Mouse (Mus musculus): ENCODE data around the gene Agmo. TPM values are rescaled to one million over a fixed set of nuclear protein-coding genes. Genes with fewer than 3 reads are reported as not detected.

Gene Agmo
- polyA plus RNA-seq, 1 experiment from 2014 or later = 5.5 TPM

- Histone ChIP-seq H3K9ac (ENCODE audit: low read depth, low read length) (no peak overlapping the region), H3K4me3 (ENCODE audit: low read depth, low read length) (no peak overlapping the region), H3K36me3 (ENCODE audit: control insufficient read depth, insufficient read depth, low read length) (no peaks in the 10 kb centered on the region), H3K9me3 (ENCODE audit: control insufficient read depth, low read length) (no peaks in the 10 kb centered on the region), H3K27me3 (replicated peaks; ENCODE audit: control insufficient read depth, insufficient read depth, low read length) (no peaks in the 10 kb centered on the region), H3K27ac (ENCODE audit: low read depth, low read length) (no peak overlapping the region), H3K4me2 (no peak overlapping the region), H3K4me1 (replicated peaks; ENCODE audit: control insufficient read depth, insufficient read depth, low read length) (no peaks in the 10 kb centered on the region)
- 46% methylated on average over 2 of the region's 2 CpGs for WGBS
- ATAC-seq (replicated peaks; ENCODE audit: low FRiP score) (no peak), DNase-seq (ENCODE audit: low spot score) (no peak)
Measured at GRCm38 (mm10) chr12:37449597-37449996, 208.2 kb downstream of the Agmo start.

DNA sequence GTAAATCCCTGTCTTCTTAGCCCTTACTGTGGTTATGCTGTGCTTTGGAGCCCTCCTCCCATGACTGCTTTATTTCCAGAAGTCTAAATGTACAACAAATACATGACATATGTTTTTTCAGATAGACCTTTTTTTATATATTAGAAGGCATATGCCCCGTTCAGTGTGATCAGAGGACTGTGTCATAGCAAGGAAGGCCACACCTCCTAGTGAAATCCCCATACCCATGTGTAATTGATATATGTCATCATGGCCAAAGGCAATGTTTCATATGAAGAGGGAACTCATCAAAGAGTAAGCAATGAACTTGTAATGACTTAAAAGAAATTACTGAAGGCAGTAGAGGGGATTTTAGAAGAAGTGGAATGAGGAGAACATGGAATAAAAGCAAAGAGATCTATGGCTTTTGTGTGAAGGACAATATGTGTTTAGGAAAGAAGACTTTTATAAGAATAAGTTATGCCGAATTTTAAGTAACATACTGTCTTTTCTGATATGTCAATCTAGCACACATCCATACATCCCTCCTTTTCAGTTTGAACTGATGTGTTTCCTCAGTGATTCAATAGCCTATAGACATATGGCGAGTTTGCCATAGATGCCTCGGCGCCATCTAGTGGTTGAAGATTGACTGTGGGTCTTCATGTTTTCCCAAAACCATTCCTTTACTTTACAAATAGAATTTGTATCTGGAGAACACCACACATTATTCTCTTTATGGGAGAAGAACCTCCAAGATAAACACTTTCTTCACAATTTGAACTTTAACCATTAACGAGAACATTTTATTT lies 209.1 kb downstream of the Agmo start:
- H3K27me3 ChIP-seq (replicated peaks; ENCODE audit: control insufficient read depth, insufficient read depth, low read length) = no peaks in the 10 kb centered on the region
- H3K4me1 ChIP-seq (replicated peaks; ENCODE audit: control insufficient read depth, insufficient read depth, low read length) = no peaks in the 10 kb centered on the region
- no peaks in the 10 kb centered on the region for H3K9me3 ChIP-seq (ENCODE audit: control insufficient read depth, low read length)
- DNase-seq (ENCODE audit: low spot score) (no peak), ATAC-seq (replicated peaks; ENCODE audit: low FRiP score) (no peak)
- no peak overlapping the region for H3K27ac ChIP-seq (ENCODE audit: low read depth, low read length)
- no peak overlapping the region for H3K9ac ChIP-seq (ENCODE audit: low read depth, low read length)
- H3K4me3 ChIP-seq (ENCODE audit: low read depth, low read length) = no peak overlapping the region
- no peaks in the 10 kb centered on the region for H3K36me3 ChIP-seq (ENCODE audit: control insufficient read depth, insufficient read depth, low read length)
- no peak overlapping the region for H3K4me2 ChIP-seq
- WGBS = 14% methylated on average over 6 of the region's 6 CpGs

DNA sequence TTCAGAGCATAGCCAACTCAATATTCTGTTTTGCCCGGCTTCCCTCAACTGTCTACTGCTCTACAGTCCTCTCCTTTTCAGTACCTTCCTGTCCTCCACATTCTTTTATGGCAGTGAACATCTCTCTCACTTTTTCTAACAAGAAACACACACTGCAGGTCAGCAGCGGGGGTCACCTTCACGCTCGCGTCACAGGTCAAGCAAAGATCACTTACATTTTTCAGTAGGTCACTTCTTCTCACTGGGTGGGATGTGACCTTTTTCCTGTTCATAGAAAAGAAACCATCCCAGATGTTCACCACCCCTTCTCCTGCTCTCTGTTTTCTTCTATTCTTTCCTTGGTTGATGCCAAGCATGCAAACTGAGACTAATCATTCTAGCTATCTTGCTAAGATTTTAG lies 230.2 kb downstream of the Agmo start:
- H3K4me2 ChIP-seq = no peak overlapping the region
- no peaks in the 10 kb centered on the region for H3K9me3 ChIP-seq (ENCODE audit: control insufficient read depth, low read length)
- no peaks in the 10 kb centered on the region for H3K4me1 ChIP-seq (replicated peaks; ENCODE audit: control insufficient read depth, insufficient read depth, low read length)
- DNase-seq (ENCODE audit: low spot score) = no peak
- no peak overlapping the region for H3K4me3 ChIP-seq (ENCODE audit: low read depth, low read length)
- H3K36me3 ChIP-seq (ENCODE audit: control insufficient read depth, insufficient read depth, low read length) = no peaks in the 10 kb centered on the region
- H3K27me3 ChIP-seq (replicated peaks; ENCODE audit: control insufficient read depth, insufficient read depth, low read length) = no peaks in the 10 kb centered on the region
- no peak overlapping the region for H3K27ac ChIP-seq (ENCODE audit: low read depth, low read length)
- WGBS = 90% methylated on average over 5 of the region's 5 CpGs
- ATAC-seq (replicated peaks; ENCODE audit: low FRiP score) = no peak
- H3K9ac ChIP-seq (ENCODE audit: low read depth, low read length) = no peak overlapping the region

GRCm38 (mm10) chr12:37476849-37477248 lies 235.4 kb downstream of the Agmo start:
- no peak overlapping the region for H3K4me3 ChIP-seq (ENCODE audit: low read depth, low read length)
- no peak overlapping the region for H3K4me2 ChIP-seq
- H3K36me3 ChIP-seq (ENCODE audit: control insufficient read depth, insufficient read depth, low read length) = no peaks in the 10 kb centered on the region
- ATAC-seq (replicated peaks; ENCODE audit: low FRiP score) (no peak), DNase-seq (ENCODE audit: low spot score) (no peak)
- no peaks in the 10 kb centered on the region for H3K27me3 ChIP-seq (replicated peaks; ENCODE audit: control insufficient read depth, insufficient read depth, low read length)
- no peak overlapping the region for H3K27ac ChIP-seq (ENCODE audit: low read depth, low read length)
- H3K9ac ChIP-seq (ENCODE audit: low read depth, low read length) = no peak overlapping the region
- WGBS = 91% methylated on average over 2 of the region's 2 CpGs
- no peaks in the 10 kb centered on the region for H3K9me3 ChIP-seq (ENCODE audit: control insufficient read depth, low read length)
- H3K4me1 ChIP-seq (replicated peaks; ENCODE audit: control insufficient read depth, insufficient read depth, low read length) = no peaks in the 10 kb centered on the region

GRCm38 (mm10) chr12:37487991-37488390 lies 246.6 kb downstream of the Agmo start:
- ATAC-seq (replicated peaks; ENCODE audit: low FRiP score) (no peak), DNase-seq (ENCODE audit: low spot score) (no peak)
- Histone ChIP-seq H3K4me2 (no peak overlapping the region), H3K27me3 (replicated peaks; ENCODE audit: control insufficient read depth, insufficient read depth, low read length) (no peaks in the 10 kb centered on the region), H3K4me3 (ENCODE audit: low read depth, low read length) (no peak overlapping the region), H3K9ac (ENCODE audit: low read depth, low read length) (no peak overlapping the region), H3K9me3 (ENCODE audit: control insufficient read depth, low read length) (no peaks in the 10 kb centered on the region), H3K4me1 (replicated peaks; ENCODE audit: control insufficient read depth, insufficient read depth, low read length) (no peaks in the 10 kb centered on the region), H3K27ac (ENCODE audit: low read depth, low read length) (no peak overlapping the region), H3K36me3 (ENCODE audit: control insufficient read depth, insufficient read depth, low read length) (no peaks in the 10 kb centered on the region)
- 77% methylated on average over 3 of the region's 3 CpGs for WGBS

DNA sequence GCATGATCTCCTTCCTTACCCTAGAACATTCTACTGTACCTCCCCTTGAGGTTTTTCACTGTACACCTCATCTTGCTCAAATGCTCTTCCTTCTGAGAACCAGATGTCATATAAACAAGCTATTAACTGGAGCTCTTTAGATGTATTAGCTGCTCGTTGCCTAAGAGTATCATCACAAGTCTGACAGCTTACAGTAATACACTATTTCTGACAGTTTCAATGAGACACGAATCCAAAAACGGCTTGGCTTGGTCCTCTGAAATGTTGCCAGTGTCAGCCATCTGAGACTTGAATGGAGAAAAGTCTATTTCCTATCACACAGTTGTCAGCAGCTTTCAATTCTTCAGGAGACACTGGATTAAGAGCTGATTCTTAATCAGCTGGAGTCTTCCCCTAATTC lies 257.4 kb downstream of the Agmo start:
- Histone ChIP-seq H3K36me3 (ENCODE audit: control insufficient read depth, insufficient read depth, low read length) (no peaks in the 10 kb centered on the region), H3K4me2 (no peak overlapping the region), H3K9ac (ENCODE audit: low read depth, low read length) (no peak overlapping the region), H3K4me3 (ENCODE audit: low read depth, low read length) (no peak overlapping the region), H3K27me3 (replicated peaks; ENCODE audit: control insufficient read depth, insufficient read depth, low read length) (no peaks in the 10 kb centered on the region), H3K27ac (ENCODE audit: low read depth, low read length) (no peak overlapping the region), H3K9me3 (ENCODE audit: control insufficient read depth, low read length) (no peaks in the 10 kb centered on the region), H3K4me1 (replicated peaks; ENCODE audit: control insufficient read depth, insufficient read depth, low read length) (no peaks in the 10 kb centered on the region)
- ATAC-seq (replicated peaks; ENCODE audit: low FRiP score) (no peak), DNase-seq (ENCODE audit: low spot score) (no peak)
- WGBS = 78% methylated on average over 3 of the region's 3 CpGs

- H3K36me3 ChIP-seq (ENCODE audit: control insufficient read depth, insufficient read depth, low read length) = no peaks in the 10 kb centered on the region
- no peak overlapping the region for H3K4me2 ChIP-seq
- H3K27ac ChIP-seq (ENCODE audit: low read depth, low read length) = no peak overlapping the region
- no peak for DNase-seq (ENCODE audit: low spot score)
- H3K4me1 ChIP-seq (replicated peaks; ENCODE audit: control insufficient read depth, insufficient read depth, low read length) = no peaks in the 10 kb centered on the region
- ATAC-seq (replicated peaks; ENCODE audit: low FRiP score) = no peak
- no peak overlapping the region for H3K4me3 ChIP-seq (ENCODE audit: low read depth, low read length)
- no peak overlapping the region for H3K9ac ChIP-seq (ENCODE audit: low read depth, low read length)
- H3K27me3 ChIP-seq (replicated peaks; ENCODE audit: control insufficient read depth, insufficient read depth, low read length) = no peaks in the 10 kb centered on the region
- WGBS = 51% methylated on average over 1 of the region's 1 CpGs
- H3K9me3 ChIP-seq (ENCODE audit: control insufficient read depth, low read length) = no peaks in the 10 kb centered on the region
Measured at GRCm38 (mm10) chr12:37507406-37507805, 266.0 kb downstream of the Agmo start.

- H3K27me3 ChIP-seq (replicated peaks; ENCODE audit: control insufficient read depth, insufficient read depth, low read length) = no peaks in the 10 kb centered on the region
- no peak overlapping the region for H3K9ac ChIP-seq (ENCODE audit: low read depth, low read length)
- ATAC-seq (replicated peaks; ENCODE audit: low FRiP score) (no peak), DNase-seq (ENCODE audit: low spot score) (no peak)
- no peak overlapping the region for H3K4me2 ChIP-seq
- no peaks in the 10 kb centered on the region for H3K4me1 ChIP-seq (replicated peaks; ENCODE audit: control insufficient read depth, insufficient read depth, low read length)
- H3K36me3 ChIP-seq (ENCODE audit: control insufficient read depth, insufficient read depth, low read length) = no peaks in the 10 kb centered on the region
- H3K9me3 ChIP-seq (ENCODE audit: control insufficient read depth, low read length) = no peaks in the 10 kb centered on the region
- no peak overlapping the region for H3K27ac ChIP-seq (ENCODE audit: low read depth, low read length)
- no peak overlapping the region for H3K4me3 ChIP-seq (ENCODE audit: low read depth, low read length)
- 81% methylated on average over 2 of the region's 2 CpGs for WGBS
Measured at GRCm38 (mm10) chr12:37507826-37508225, 266.4 kb downstream of the Agmo start.

DNA sequence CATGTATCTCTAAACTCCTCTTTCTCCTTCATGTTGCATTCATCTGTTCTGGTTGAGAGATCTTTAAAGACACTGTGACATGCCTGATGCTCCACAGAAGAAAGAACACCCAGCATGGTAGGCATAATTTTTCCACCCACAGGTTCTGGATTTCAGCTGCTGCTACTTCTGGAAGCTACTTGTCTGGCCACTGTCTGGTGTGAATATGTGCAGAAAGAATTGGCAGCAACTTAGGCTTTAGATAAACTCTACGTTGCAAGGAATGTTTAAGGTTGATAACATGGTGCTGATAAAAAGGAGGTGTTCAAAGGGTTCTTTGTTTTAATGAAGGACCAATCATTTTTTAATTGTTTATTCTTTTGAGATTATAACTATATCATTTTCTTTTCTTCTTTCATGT lies 280.3 kb downstream of the Agmo start:
- Histone ChIP-seq H3K4me2 (no peak overlapping the region), H3K4me1 (replicated peaks; ENCODE audit: control insufficient read depth, insufficient read depth, low read length) (no peaks in the 10 kb centered on the region), H3K27me3 (replicated peaks; ENCODE audit: control insufficient read depth, insufficient read depth, low read length) (no peaks in the 10 kb centered on the region), H3K9ac (ENCODE audit: low read depth, low read length) (no peak overlapping the region), H3K9me3 (ENCODE audit: control insufficient read depth, low read length) (no peaks in the 10 kb centered on the region), H3K36me3 (ENCODE audit: control insufficient read depth, insufficient read depth, low read length) (no peaks in the 10 kb centered on the region), H3K4me3 (ENCODE audit: low read depth, low read length) (no peak overlapping the region), H3K27ac (ENCODE audit: low read depth, low read length) (no peak overlapping the region)
- WGBS = 40% methylated on average over 1 of the region's 1 CpGs
- ATAC-seq (replicated peaks; ENCODE audit: low FRiP score) = no peak
- no peak for DNase-seq (ENCODE audit: low spot score)

Measured in liver, embryonic 11.5 days (tissue).